Mouse (Mus musculus): ENCODE measurements around the gene Ccl17. TPM values are rescaled to one million over a fixed set of nuclear protein-coding genes. Genes with fewer than 3 reads are reported as not detected.
"Not testable (repeated sequence)": the region's sequence is repeated elsewhere in the genome, so short reads cannot be mapped to it uniquely, and the experiment has no call there.

The Ccl17 gene
- total RNA-seq, 4 experiments from 2014 or later = 0.55 to 4.4 (median 1.7) TPM

GRCm38 (mm10) chr8:94826210-94826609 lies 16.0 kb downstream of the Ccl17 start:
- no peak for DNase-seq

DNA sequence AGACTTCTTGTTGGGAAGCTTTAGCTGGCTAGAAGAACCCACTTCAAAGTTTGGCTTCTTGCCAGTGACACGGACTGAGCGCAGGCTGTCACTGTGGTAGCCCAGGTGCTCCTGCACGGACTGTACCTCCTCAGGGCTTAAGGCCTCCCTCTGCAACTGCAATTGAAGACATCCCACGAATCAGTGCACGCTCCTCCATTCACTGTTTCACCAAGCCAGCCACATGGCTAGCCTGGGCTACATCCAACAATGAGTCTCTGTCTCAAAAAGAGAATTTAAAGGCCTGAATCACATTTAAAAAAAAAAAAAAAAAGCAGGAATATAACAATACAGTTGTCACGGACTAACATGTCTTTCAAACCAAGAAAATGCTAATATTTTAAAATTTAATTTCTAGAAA lies 18.0 kb downstream of the Ccl17 start:
- DNase-seq = no peak

- DNase-seq = not testable (repeated sequence)
Measured at GRCm38 (mm10) chr8:94833901-94834405, 23.7 kb downstream of the Ccl17 start.

GRCm38 (mm10) chr8:94835751-94836150 lies 25.5 kb downstream of the Ccl17 start:
- DNase-seq = not testable (repeated sequence)

DNA sequence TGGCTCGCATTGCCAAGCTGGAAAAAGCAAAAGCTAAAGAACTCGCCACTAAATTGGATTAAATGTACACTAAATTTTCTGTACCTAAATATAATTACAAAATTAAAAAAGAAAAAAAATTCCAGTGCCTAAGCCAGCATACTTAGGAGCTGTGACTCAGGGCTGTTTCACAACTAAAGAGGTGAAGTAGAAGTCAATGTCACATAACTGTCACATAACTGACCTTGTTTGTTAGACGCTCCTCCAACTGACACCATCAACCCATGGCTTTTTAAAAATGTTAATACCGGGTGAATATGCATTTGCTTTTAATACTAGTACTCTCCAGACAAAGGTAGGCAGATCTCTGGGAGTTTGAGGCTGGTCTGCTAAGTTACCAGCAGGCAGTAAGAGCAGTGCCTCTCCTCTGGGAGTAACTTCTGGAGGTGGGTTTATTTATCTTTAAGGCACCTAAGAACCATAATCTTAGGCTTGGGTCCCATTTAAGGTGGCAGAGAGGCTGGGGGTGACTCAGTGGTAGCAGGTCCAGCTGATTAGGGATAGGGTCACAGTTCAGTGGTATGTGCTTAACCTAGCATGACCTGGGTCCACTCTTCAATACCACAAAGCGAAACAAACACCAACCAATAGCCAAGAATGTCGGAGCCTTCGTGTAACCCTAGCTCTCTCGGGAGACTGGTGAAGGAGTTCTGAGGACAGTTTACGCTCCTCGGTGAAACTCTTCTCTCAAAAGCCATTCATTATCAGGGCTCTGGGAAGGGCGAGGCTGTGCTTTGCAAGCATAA lies 26.4 kb downstream of the Ccl17 start:
- DNase-seq = no peak

GRCm38 (mm10) chr8:94837662-94838574 lies 27.7 kb downstream of the Ccl17 start, which contains the start of the genes Coq9 and Ciapin1:
Coq9 (plus strand) TSS chr8:94838321.
Ciapin1 (minus strand) TSS chr8:94838358.
- peak; percentile 93 for DNase-seq

DNA sequence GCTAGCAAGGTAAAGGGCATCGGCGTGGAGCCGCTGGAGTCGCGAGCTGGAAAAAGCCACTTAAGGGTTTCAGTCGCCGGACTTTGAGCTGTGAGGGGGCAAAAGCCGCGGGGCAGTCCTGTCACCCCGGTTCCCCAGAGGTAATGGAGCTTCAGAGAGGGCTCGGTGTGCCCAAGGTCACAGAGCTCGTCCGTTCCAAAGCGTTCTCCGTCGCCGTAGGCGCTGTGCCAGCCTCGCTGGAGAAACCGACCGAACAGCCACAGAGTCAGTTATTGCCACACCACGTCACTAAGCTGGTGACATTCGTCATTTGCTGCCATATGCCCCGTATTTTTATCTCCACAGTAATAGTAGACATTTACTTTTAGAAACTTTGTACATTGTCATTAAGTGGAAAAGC lies 28.3 kb downstream of the Ccl17 start:
- peak; percentile 87 for DNase-seq

DNA sequence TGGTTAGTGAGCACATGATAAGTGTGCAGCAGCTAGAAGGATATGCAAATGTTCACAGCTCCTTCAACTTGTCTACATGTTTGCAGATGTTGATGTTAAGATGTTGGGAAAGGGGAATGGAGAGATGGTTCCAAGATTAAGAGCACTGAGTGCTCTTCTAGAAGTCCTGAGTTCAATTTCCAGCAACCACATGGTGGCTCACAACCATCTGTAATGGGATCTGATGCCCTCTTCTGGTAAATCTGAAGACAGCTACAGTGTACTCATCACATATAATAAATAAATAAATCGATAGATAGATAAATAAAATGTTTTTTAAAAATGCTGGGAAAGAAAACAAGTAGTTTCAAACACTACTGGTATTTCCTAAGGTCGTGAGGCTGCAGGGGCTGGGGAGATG lies 30.9 kb downstream of the Ccl17 start:
- no peak for DNase-seq

GRCm38 (mm10) chr8:94850049-94850448 lies 39.8 kb downstream of the Ccl17 start:
- no peak for DNase-seq

DNA sequence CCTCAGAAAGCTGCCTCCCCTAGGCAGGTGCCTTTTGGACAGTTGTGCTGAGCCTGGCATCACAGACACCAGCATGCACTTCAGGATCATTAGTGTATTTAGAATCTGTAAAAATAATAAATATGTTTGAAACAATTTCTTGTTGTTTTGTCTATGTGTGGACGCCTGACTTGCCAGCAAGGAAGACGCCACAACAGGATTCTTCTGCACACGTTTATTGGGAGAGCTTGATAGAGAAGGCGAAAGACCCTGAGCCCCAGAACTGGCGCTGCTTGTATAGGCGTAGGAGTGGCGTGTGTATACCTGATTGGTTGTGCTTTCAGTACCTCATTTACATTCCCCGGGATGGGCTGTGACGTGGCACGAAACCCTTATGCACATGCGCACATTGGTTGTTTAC lies 44.5 kb downstream of the Ccl17 start:
- DNase-seq = not testable (repeated sequence)

DNA sequence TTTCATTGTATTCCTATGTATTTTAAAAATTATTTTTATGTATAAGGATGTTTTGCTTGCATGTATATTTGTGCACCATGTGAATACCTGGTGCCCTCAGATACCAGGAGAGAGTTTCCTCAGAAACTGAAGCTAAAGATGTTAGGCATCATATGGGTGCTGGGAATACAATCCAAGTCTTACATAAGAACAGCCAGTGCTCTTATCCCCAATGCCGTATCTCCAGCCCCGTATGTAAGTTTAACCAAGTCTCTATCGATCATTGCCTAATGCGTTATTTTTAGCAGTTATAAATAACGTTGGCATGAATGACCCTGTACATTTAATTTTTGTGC lies 46.7 kb downstream of the Ccl17 start:
- DNase-seq = no peak

GRCm38 (mm10) chr8:94857346-94858173 lies 47.3 kb downstream of the Ccl17 start, which contains the start of gene Polr2c:
Polr2c (plus strand) TSS chr8:94857450.
- DNase-seq = peak; percentile 76

GRCm38 (mm10) chr8:94861352-94861910 lies 51.2 kb downstream of the Ccl17 start:
- DNase-seq = no peak

Other genes starting within 250 kb of the Ccl17 start
- 10 to 100 TPM; 20.4 to 30.0 (median 22.5) TPM for gene Rspry1, start 208.5 kb upstream of the Ccl17 start, total RNA-seq (2022)
- gene Fam192a, start 208.5 kb upstream of the Ccl17 start, total RNA-seq (2022) = 10 to 100 TPM; 35.4 to 45.5 (median 42.4) TPM
- gene Arl2bp, start 143.9 kb upstream of the Ccl17 start, total RNA-seq (2022) = 100 to 1,000 TPM in 1 of 4 experiments, 10 to 100 TPM in 3; 72.0 to 104 (median 88.3) TPM
- 1 to 10 TPM; 1.1 to 2.2 (median 1.7) TPM for gene Pllp, start 114.2 kb upstream of the Ccl17 start, total RNA-seq (2022)
- under 1 TPM in 1 of 4 experiments, not detected in 3; 0.59 TPM for gene Ccl22, start 64.9 kb upstream of the Ccl17 start, total RNA-seq (2022)
- gene Cx3cl1, start 38.4 kb upstream of the Ccl17 start, total RNA-seq (2022) = 10 to 100 TPM; 27.2 to 62.7 (median 45.0) TPM
- gene Coq9, start 27.9 kb downstream of the Ccl17 start, total RNA-seq (2022) = 100 to 1,000 TPM; 145 to 165 (median 158) TPM
- 10 to 100 TPM; 67.0 to 99.3 (median 78.5) TPM for gene Ciapin1, start 27.9 kb downstream of the Ccl17 start, total RNA-seq (2022)
- gene Polr2c, start 47.0 kb downstream of the Ccl17 start, total RNA-seq (2022) = 10 to 100 TPM; 55.9 to 91.6 (median 71.1) TPM
- gene Dok4, start 65.9 kb downstream of the Ccl17 start, total RNA-seq (2022) = 10 to 100 TPM in 2 of 4 experiments, 1 to 10 TPM in 2; 6.5 to 13.8 (median 9.8) TPM
- gene Ccdc102a, start 107.6 kb downstream of the Ccl17 start, total RNA-seq (2022) = 10 to 100 TPM in 2 of 4 experiments, 1 to 10 TPM in 2; 6.9 to 11.1 (median 8.6) TPM
- 1 to 10 TPM in 2 of 4 experiments, under 1 TPM in 2; 0.49 to 2.0 (median 0.94) TPM for gene Adgrg5, start 113.2 kb downstream of the Ccl17 start, total RNA-seq (2022)
- gene Adgrg1, start 164.3 kb downstream of the Ccl17 start, total RNA-seq (2022) = 10 to 100 TPM; 14.6 to 60.9 (median 38.3) TPM
- 1 to 10 TPM; 2.2 to 4.1 (median 3.1) TPM for gene Adgrg3, start 207.2 kb downstream of the Ccl17 start, total RNA-seq (2022)
- not detected for gene Drc7, start 244.7 kb downstream of the Ccl17 start, total RNA-seq (2022)

Data from adrenal gland, adult 8-10 months (tissue).